Mouse (Mus musculus) midbrain, embryonic 11.5 days (tissue): ENCODE measurements around the gene Tmem243. TPM values are rescaled to one million over a fixed set of nuclear protein-coding genes. Genes with fewer than 3 reads are reported as not detected.

Experiments
- ATAC-seq: fragments of 200-750 bp; cut with Nextera tagmentation; 2 replicates; pipeline ENCODE4 v1.8.0; 2017; ENCODE audit warnings: moderate TSS enrichment, moderate library complexity; ENCODE audit not compliant: low FRiP score
- DNase-seq: peaks from one replicate; pipeline ENCODE4 v3.0.0; 2015; ENCODE audit warnings: low spot score; ENCODE audit errors: missing footprints
- H3K27ac ChIP-seq: fragments of 300-500 bp; sonication (generic); 2 replicates; pipeline ENCODE4 v1.5.1; 2014; ENCODE audit warnings: low read depth, low read length
- H3K27me3 ChIP-seq: fragments of 300-500 bp; sonication (generic); 2 replicates; pipeline ENCODE4 v1.6.1; 2014; ENCODE audit warnings: mild to moderate bottlenecking, low read length, moderate library complexity, mixed read lengths; ENCODE audit not compliant: control insufficient read depth, insufficient read depth
- H3K36me3 ChIP-seq: fragments of 300-500 bp; sonication (generic); 2 replicates; pipeline ENCODE4 v1.6.1; 2014; ENCODE audit warnings: mild to moderate bottlenecking, low read length, moderate library complexity, mixed read lengths; ENCODE audit not compliant: control insufficient read depth, insufficient read depth
- H3K4me1 ChIP-seq: fragments of 300-500 bp; sonication (generic); 2 replicates; pipeline ENCODE4 v1.6.1; 2014; ENCODE audit warnings: low read length; ENCODE audit not compliant: control insufficient read depth, insufficient read depth
- H3K4me2 ChIP-seq: fragments of 300-500 bp; sonication (generic); 2 replicates; pipeline ENCODE4 v1.6.1; 2014; ENCODE audit warnings: mild to moderate bottlenecking, moderate library complexity
- H3K4me3 ChIP-seq: fragments of 300-500 bp; sonication (generic); 2 replicates; pipeline ENCODE4 v1.5.1; 2014; ENCODE audit warnings: low read depth, low read length
- H3K9ac ChIP-seq: fragments of 300-500 bp; sonication (generic); 2 replicates; pipeline ENCODE4 v1.6.1; 2014; ENCODE audit warnings: low read length
- H3K9me3 ChIP-seq: fragments of 300-500 bp; sonication (generic); 2 replicates; pipeline ENCODE4 v1.6.1; 2016; ENCODE audit warnings: low read length; ENCODE audit not compliant: control insufficient read depth
- WGBS: fragments of 180-500 bp; shearing (Covaris S2); extraction: QIAGEN DNeasy Blood & Tissue Kit; methylation state at CpG from one replicate; pipeline ENCODE4 v1.1.7; 2014; 5-methylcytosine and 5-hydroxymethylcytosine counted together
- polyA plus RNA-seq: library from polyadenylated mRNA; unstranded; fragments of >200 nt; fragmentation: Nextera tagmentation; extraction: Ambion mirVana; gene quantifications from 2 replicates; pipeline ENCODE4 v1.2.1, GENCODE M21; 2014

Tmem243 gene
- 23.6 and 23.8 TPM in 2 replicates for polyA plus RNA-seq

DNA sequence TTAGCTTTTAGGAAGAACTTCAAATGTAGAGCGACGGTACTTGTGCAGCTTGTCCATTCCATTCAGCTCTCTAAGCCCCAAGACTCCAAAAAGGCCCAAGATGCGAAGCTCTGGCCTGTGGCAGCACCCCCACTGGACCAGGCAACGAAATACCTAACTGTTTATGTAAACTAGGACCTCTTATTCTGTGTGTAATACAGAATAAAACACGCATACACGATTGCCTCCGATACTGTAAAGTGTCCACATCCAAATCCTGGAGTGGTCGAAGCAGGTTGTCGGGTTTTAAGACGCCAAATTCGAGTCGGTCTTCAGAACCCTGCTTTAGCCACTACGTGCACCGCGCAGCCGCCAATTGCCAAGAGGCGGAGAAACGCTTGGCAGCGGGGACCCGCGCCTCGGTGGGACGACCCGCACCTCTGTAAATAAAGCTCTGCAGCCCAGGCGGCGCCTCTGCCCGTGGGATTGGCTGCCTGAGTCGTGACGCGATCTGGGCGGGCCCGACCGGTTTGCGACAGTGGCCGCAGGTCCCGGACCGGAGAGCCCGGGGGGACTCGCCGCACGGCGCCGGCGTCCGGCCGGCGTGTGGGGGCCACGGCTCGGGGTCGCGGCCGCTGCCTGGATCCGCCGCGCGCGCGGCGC is at the start of gene Tmem243:
Tmem243 (plus strand) TSS at position 462 of the 642 bp plus-strand sequence.
- Histone ChIP-seq H3K36me3 (no peaks in the 10 kb centered on the region), H3K9ac (peak within 1 kb of the TSS; percentile 79), H3K4me2 (peak within 1 kb of the TSS; percentile 76), H3K27me3 (peaks cover 5% of the 10 kb centered on the region; the same call in 1 of the 2 replicates), H3K4me3 (peak within 1 kb of the TSS; percentile 62), H3K9me3 (no peaks in the 10 kb centered on the region; the same call in 1 of the 2 replicates), H3K4me1 (peaks cover 3% of the 10 kb centered on the region), H3K27ac (no peak within 1 kb of the TSS)
- DNase-seq (peak; percentile 97), ATAC-seq (peak; percentile 99)
- under 1% methylated on average over 59 of the region's 59 CpGs for WGBS

DNA sequence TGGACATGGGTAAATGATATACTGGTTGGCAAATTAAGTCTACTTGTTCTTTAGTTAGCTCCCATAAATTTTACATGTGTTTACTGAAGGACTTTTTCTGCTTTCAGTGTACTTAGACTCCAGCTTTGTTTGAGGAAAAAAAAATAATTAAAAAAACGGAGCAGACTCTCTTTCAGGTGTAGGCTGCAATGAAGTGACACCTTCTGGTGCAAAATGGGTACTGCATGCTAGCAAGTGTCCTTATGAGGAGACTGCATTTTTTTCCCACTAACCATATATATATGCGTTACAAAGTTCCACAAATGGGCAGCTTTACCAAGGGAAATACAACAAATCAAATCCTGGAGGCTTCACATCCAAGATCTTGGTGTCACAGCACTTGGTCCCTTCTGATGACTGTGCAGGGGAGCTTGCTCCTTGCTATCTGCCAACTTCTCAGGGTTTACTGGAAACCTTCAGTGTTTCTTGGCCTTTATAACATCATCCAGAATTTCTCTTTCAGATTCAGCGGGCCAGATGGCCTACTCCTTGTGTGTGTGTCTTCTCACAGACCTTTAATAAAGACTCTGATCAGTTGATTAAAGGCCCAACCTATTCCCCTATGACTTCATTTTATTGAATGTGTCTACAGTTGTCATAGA is 44.3 kb upstream of the Tmem243 start:
- H3K9me3 ChIP-seq: no peaks in the 10 kb centered on the region
- DNase-seq (peak; percentile 90), ATAC-seq (peak; percentile 68; the same call in 1 of the 2 replicates)
- WGBS: 30% methylated on average over 3 of the region's 3 CpGs
- no peaks in the 10 kb centered on the region for H3K4me1 ChIP-seq
- no peak overlapping the region for H3K4me3 ChIP-seq
- no peak overlapping the region for H3K27ac ChIP-seq
- H3K27me3 ChIP-seq: no peaks in the 10 kb centered on the region
- H3K36me3 ChIP-seq: no peaks in the 10 kb centered on the region
- no peak overlapping the region for H3K4me2 ChIP-seq
- no peak overlapping the region for H3K9ac ChIP-seq

DNA sequence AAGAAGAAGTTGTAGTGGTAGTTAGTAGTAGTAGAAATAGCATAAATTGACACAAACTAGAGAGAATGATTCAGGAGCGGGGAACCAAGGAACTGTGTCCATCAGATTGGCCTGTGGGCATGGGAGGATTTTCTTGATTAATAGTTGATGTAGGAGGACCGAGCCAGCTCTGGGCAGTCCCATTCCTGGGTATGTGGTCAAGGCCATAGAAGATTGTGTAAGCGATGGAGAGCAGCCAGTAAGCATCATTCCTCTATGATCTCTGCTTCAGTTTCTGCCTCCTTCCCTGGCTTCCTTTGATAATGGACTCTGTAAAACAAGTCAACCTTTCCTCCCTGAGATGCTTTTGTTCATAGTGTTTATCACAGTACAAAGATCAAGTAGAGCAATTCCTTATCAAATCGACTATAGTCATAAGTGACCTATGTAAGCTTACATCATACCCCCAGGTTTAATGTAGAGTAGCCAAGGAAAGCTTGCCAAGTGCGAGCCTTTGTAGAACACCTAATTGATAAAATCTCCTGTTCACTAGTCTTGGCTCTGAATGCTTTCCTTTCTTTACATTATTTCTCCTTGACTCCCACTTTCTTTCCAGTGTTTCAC is 43.1 kb upstream of the Tmem243 start:
- H3K9me3 ChIP-seq: no peaks in the 10 kb centered on the region
- 93% methylated on average over 5 of the region's 5 CpGs for WGBS
- no peak overlapping the region for H3K27ac ChIP-seq
- H3K27me3 ChIP-seq: no peaks in the 10 kb centered on the region
- no peak overlapping the region for H3K4me2 ChIP-seq
- no peak overlapping the region for H3K4me3 ChIP-seq
- no peaks in the 10 kb centered on the region for H3K4me1 ChIP-seq
- H3K36me3 ChIP-seq: no peaks in the 10 kb centered on the region
- ATAC-seq (no peak), DNase-seq (no peak)
- H3K9ac ChIP-seq: no peak overlapping the region

DNA sequence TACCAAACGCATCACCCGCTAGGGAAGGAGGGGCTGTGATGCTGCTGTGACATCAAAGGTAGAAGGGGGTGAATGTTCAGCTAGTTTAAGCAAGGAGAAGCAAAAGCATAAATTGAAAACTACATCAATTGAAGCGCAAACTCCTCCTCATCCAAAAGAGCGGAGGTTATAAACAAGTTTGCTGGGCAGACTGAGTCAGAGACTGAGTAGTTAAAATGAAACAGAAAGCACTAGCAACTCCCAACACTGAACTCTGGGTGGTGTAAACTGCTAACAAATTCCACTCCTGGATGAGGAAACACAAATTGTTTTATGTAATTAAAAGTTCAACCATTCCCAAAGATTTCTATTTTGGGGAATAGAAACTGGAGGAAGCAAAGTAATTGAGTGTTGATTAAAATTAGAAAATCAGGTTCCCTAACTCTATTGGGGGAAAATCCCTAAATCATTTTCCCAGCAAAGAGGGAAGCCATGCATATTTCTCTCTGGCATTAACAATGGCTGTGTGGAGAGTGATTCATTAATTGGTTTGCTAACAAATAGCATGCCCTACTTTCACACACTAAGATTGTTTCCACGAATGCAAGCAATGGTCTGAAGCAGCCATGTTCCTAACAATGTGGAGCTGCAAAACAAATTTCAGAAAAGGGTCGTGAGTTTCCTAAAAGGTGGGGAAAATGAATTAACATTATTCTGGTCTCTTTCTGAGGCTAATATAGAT is 41.0 kb upstream of the Tmem243 start:
- no peaks in the 10 kb centered on the region for H3K9me3 ChIP-seq
- no peak overlapping the region for H3K4me2 ChIP-seq
- H3K9ac ChIP-seq: no peak overlapping the region
- no peaks in the 10 kb centered on the region for H3K27me3 ChIP-seq
- DNase-seq (no peak), ATAC-seq (no peak)
- H3K36me3 ChIP-seq: no peaks in the 10 kb centered on the region
- no peaks in the 10 kb centered on the region for H3K4me1 ChIP-seq
- no peak overlapping the region for H3K27ac ChIP-seq
- no peak overlapping the region for H3K4me3 ChIP-seq
- 85% methylated on average over 6 of the region's 6 CpGs for WGBS

DNA sequence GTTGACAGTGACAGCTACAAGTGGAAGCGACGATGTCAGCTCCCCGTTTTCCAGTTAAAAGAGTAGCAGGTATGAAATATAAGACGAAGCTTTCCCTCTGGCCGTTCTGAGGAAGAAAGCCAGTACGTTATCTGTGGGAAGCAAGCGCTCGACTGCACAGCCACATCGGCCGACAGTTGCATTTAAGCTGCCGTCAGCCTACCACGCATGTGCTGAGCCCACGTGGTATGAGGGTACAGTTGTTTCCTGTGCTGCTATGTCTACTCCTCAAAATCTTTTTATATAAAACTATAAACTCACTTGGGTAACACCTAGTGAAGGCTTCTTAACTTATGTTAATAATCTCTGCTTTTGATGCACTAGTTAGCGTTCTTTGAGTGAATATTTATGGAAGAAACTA is 40.2 kb upstream of the Tmem243 start:
- Histone ChIP-seq H3K4me1 (no peaks in the 10 kb centered on the region), H3K27me3 (no peaks in the 10 kb centered on the region), H3K27ac (no peak overlapping the region), H3K4me3 (no peak overlapping the region), H3K36me3 (no peaks in the 10 kb centered on the region), H3K9me3 (no peaks in the 10 kb centered on the region), H3K4me2 (no peak overlapping the region), H3K9ac (no peak overlapping the region)
- DNase-seq (no peak), ATAC-seq (no peak)
- 94% methylated on average over 14 of the region's 14 CpGs for WGBS

DNA sequence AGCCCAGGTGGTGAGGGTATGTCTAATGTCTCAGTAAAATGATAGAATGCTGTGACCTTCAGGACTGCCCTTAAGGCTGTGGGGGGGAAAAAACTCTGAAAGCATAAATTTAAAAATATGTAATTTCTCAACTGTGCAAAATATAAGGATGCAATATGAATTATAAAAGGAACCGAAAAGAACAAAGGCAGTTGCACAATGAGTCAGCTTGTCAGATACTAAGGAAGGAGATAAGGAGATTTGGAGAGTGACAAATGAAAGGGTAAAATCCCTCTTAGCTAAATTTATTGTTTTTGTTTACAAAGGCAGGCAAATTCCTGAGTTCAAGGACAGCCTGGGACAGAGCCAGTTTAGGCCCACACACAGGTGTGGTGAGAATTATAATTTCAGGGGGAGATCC is 36.3 kb upstream of the Tmem243 start:
- Histone ChIP-seq H3K9me3 (no peaks in the 10 kb centered on the region), H3K9ac (no peak overlapping the region), H3K36me3 (no peaks in the 10 kb centered on the region), H3K4me2 (no peak overlapping the region), H3K4me3 (no peak overlapping the region), H3K4me1 (no peaks in the 10 kb centered on the region), H3K27ac (no peak overlapping the region), H3K27me3 (no peaks in the 10 kb centered on the region)
- ATAC-seq (no peak), DNase-seq (no peak)
- WGBS: 91% methylated on average over 1 of the region's 1 CpGs

DNA sequence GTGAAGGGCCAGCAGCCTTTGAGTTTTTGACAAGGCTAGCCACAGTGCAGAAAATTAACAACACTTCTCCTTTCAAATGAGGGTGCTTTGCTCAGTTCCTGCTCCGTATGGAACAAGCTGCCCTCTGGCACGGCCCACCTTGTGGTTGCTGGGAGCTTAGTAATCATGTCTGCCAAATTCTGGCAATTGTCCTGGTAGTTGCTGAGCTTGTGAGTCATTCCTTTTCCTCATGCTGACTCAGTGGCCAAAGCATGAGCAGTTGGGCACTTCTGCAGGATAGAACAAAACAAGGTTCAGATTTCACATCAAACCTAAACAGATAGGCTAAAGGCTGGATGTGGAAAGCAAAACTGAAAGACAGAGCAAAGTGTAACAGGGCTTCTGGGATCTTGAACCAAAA is 31.6 kb upstream of the Tmem243 start:
- Histone ChIP-seq H3K9me3 (no peaks in the 10 kb centered on the region), H3K9ac (no peak overlapping the region), H3K36me3 (no peaks in the 10 kb centered on the region), H3K4me1 (no peaks in the 10 kb centered on the region), H3K4me2 (no peak overlapping the region), H3K27ac (no peak overlapping the region), H3K27me3 (no peaks in the 10 kb centered on the region), H3K4me3 (no peak overlapping the region)
- DNase-seq: no peak
- ATAC-seq: no peak
- WGBS: 71% methylated on average over 2 of the region's 2 CpGs

DNA sequence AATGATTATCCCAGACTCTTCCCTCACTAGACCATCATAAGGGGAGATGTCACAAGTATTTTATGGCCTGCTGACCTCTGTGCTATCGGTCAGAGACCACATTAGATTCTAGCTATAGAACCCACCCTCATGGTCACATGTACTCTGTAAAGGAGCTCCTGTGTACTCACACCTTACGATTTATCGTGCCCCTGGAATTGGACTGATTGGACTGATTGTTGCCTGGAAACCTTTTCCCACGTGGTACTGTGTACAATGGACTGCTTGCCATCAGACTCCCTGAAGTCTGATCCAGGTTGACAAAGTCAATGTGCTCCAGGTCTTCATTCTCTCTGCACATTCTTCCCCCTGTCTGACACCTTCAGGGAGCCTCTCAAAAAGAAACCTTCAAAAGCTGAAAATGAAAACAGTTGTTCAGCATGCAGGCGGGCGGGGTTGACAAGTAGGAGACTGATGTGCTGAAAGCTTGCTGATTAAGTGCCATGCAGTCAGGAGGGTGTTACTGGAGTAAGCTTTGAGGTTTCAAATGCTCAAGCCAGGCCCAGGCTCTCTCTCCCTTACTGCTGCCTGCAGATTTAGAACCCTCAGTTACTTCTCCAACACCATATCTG is 30.8 kb upstream of the Tmem243 start:
- Histone ChIP-seq H3K4me3 (no peak overlapping the region), H3K4me2 (no peak overlapping the region), H3K27ac (no peak overlapping the region), H3K9me3 (no peaks in the 10 kb centered on the region), H3K27me3 (no peaks in the 10 kb centered on the region), H3K4me1 (no peaks in the 10 kb centered on the region), H3K36me3 (no peaks in the 10 kb centered on the region), H3K9ac (no peak overlapping the region)
- DNase-seq (no peak), ATAC-seq (no peak)
- WGBS: 87% methylated on average over 6 of the region's 6 CpGs
